Mouse (Mus musculus) MEL (cell line): ENCODE data around the gene Rasef. TPM values are rescaled to one million over a fixed set of nuclear protein-coding genes. Genes with fewer than 3 reads are reported as not detected.

Source experiments
- DNase-seq: peaks from one replicate; pipeline ENCODE4 v3.0.0; 2011; ENCODE audit warnings: low read depth, low spot score
- H3K27ac ChIP-seq: 2 replicates; pipeline ENCODE4 v1.5.1; 2012; ENCODE audit warnings: low read depth, mild to moderate bottlenecking, control low read depth, low read length, moderate library complexity; ENCODE audit not compliant: control insufficient read depth
- H3K27me3 ChIP-seq, 2 experiments: fragments of 150-350 bp in 1 of 2; sonication (generic) in 1 of 2; 2 replicates each; pipeline ENCODE4 v1.6.1; 2012; ENCODE audit warnings: low read length in 2 of 2, mild to moderate bottlenecking in 2 of 2, improper control_type of control experiment in 1 of 2, moderate library complexity in 1 of 2; ENCODE audit not compliant: insufficient read depth in 2 of 2, control insufficient read depth in 1 of 2
- H3K36me3 ChIP-seq, 2 experiments: 2 replicates each; pipeline ENCODE4 v1.6.1; 2012 to 2014; ENCODE audit warnings: low read length in 2 of 2, improper control_type of control experiment in 1 of 2, inconsistent platforms in 1 of 2, mild to moderate bottlenecking in 1 of 2; ENCODE audit not compliant: insufficient read depth in 2 of 2, control insufficient read depth in 1 of 2
- H3K4me1 ChIP-seq, 2 experiments: fragments of 150-350 bp in 1 of 2; sonication (generic) in 1 of 2; 2 replicates each; pipeline ENCODE4 v1.6.1; 2012; ENCODE audit warnings: low read length in 2 of 2, improper control_type of control experiment in 1 of 2, mild to moderate bottlenecking in 1 of 2; ENCODE audit not compliant: insufficient read depth in 2 of 2, control insufficient read depth in 1 of 2
- H3K4me3 ChIP-seq, 2 experiments: fragments of 150-350 bp in 1 of 2; sonication (generic) in 1 of 2; 2 replicates each; pipeline ENCODE4 v1.5.1; 2012; ENCODE audit warnings: low read depth in 2 of 2, low read length in 2 of 2, mild to moderate bottlenecking in 2 of 2, moderate library complexity in 2 of 2, control low read depth in 1 of 2, improper control_type of control experiment in 1 of 2; ENCODE audit not compliant: control insufficient read depth in 1 of 2, insufficient read depth in 1 of 2
- H3K79me2 ChIP-seq: 2 replicates; pipeline ENCODE4 v1.6.1; 2012; ENCODE audit warnings: mild to moderate bottlenecking, low read length, moderate library complexity; ENCODE audit not compliant: control insufficient read depth, poor library complexity, insufficient read depth
- H3K9ac ChIP-seq: 2 replicates; pipeline ENCODE4 v1.6.1; 2012; ENCODE audit warnings: low read depth, mild to moderate bottlenecking, control low read depth, low read length, moderate library complexity; ENCODE audit not compliant: control insufficient read depth, poor library complexity, severe bottlenecking
- H3K9me3 ChIP-seq: fragments of 150-350 bp; sonication (generic); replicated peaks from 2 replicates; pipeline ENCODE4 v1.6.1; 2012; ENCODE audit warnings: mild to moderate bottlenecking, low read length, improper control_type of control experiment, moderate library complexity; ENCODE audit not compliant: insufficient read depth
- JUND ChIP-seq: IDR thresholded peaks from 2 replicates; pipeline ENCODE4 v1.6.1; 2011; ENCODE audit warnings: low read depth, mild to moderate bottlenecking, improper control_type of control experiment, low read length
- MEF2A ChIP-seq: IDR thresholded peaks from 2 replicates; pipeline ENCODE4 v1.6.1; 2014; ENCODE audit warnings: low read depth, mild to moderate bottlenecking, inconsistent platforms, low read length, improper control_type of control experiment; ENCODE audit not compliant: poor library complexity, insufficient replicate concordance, severe bottlenecking; ENCODE audit errors: extremely low read depth
- NELFE ChIP-seq: IDR thresholded peaks from 2 replicates; pipeline ENCODE4 v1.6.1; 2011; ENCODE audit warnings: low read depth, low read length, improper control_type of control experiment
- POLR2AphosphoS2 ChIP-seq: IDR thresholded peaks from 2 replicates; pipeline ENCODE4 v1.6.1; 2011; ENCODE audit warnings: low read length, improper control_type of control experiment
- SIN3A ChIP-seq: IDR thresholded peaks from 2 replicates; pipeline ENCODE4 v1.6.1; 2012; ENCODE audit warnings: low read length, improper control_type of control experiment, inconsistent platforms
- TBP ChIP-seq: IDR thresholded peaks from 2 replicates; pipeline ENCODE4 v1.8.0; 2011; ENCODE audit warnings: low read depth, low read length, improper control_type of control experiment
- TCF12 ChIP-seq: IDR thresholded peaks from 2 replicates; pipeline ENCODE4 v1.6.1; 2014; ENCODE audit warnings: low read depth, mild to moderate bottlenecking, inconsistent platforms, low read length, improper control_type of control experiment, moderate library complexity
- USF1 ChIP-seq: IDR thresholded peaks from 2 replicates; pipeline ENCODE4 v1.6.1; 2014; ENCODE audit warnings: low read depth, mild to moderate bottlenecking, inconsistent platforms, low read length, improper control_type of control experiment, moderate library complexity
- USF2 ChIP-seq, 2 experiments: IDR thresholded peaks; 2 replicates each; pipeline ENCODE4 v1.6.1; 2011 to 2012; ENCODE audit warnings: improper control_type of control experiment in 2 of 2, low read length in 2 of 2, borderline replicate concordance in 1 of 2, inconsistent platforms in 1 of 2, low read depth in 1 of 2, mild to moderate bottlenecking in 1 of 2; ENCODE audit not compliant: insufficient read depth in 1 of 2
- ZKSCAN1 ChIP-seq: IDR thresholded peaks from 2 replicates; pipeline ENCODE4 v1.6.1; 2012; ENCODE audit warnings: low read depth, mild to moderate bottlenecking, inconsistent platforms, low read length, improper control_type of control experiment, moderate library complexity
- ZMIZ1 ChIP-seq: IDR thresholded peaks from 2 replicates; pipeline ENCODE4 v1.6.1; 2012; ENCODE audit warnings: low read depth, mild to moderate bottlenecking, inconsistent platforms, low read length, improper control_type of control experiment, moderate library complexity
- polyA plus RNA-seq, 2 experiments: library from polyadenylated mRNA; stranded (reverse) in 1 of 2; unstranded in 1 of 2; fragments of >175 nt in 1 of 2; fragments of >200 nt in 1 of 2; gene quantifications; 2 replicates each; pipeline versions ENCODE4 v1.2.1 to v1.2.4; 2012; ENCODE audit warnings: low replicate concordance in 2 of 2, low read depth in 1 of 2; ENCODE audit not compliant: insufficient read length in 2 of 2, insufficient read depth in 1 of 2, missing spikeins in 1 of 2
- total RNA-seq: library from RNA; depleted of rRNA; stranded (reverse); fragments of 300-350 nt; gene quantifications from 2 replicates; pipeline ENCODE4 v1.2.3, GENCODE M21; 2012; rRNA removed

Rasef gene
- not detected in 2 replicates for total RNA-seq
- not detected for polyA plus RNA-seq

GRCm38 (mm10) chr4:73790260-73791185, at the start of gene Rasef:
Gene Rasef (minus strand): TSS chr4:73790994.
- H3K79me2 ChIP-seq, result no peaks in the 10 kb centered on the region
- H3K27me3 ChIP-seq, result no peaks in the 10 kb centered on the region
- no peaks in the 10 kb centered on the region for H3K36me3 ChIP-seq
- DNase-seq, result no peak
- peak within 1 kb of the TSS in 1 of 2 experiments; percentile 59; a peak in 1 of 4 replicates for H3K4me3 ChIP-seq
- no peak for TF ChIP-seq USF1
- no peak for TF ChIP-seq ZMIZ1
- no peak for TF ChIP-seq ZKSCAN1
- TF ChIP-seq POLR2AphosphoS2, result no peak
- TF ChIP-seq NELFE, result no peak
- TF ChIP-seq MEF2A, result no peak
- TF ChIP-seq TCF12, result no peak
- no peak for TF ChIP-seq TBP
- TF ChIP-seq, all 39 proteins: peak for 0
- no peaks in the 10 kb centered on the region for H3K9me3 ChIP-seq
- H3K4me1 ChIP-seq, result peaks cover 0 to 3% of the 10 kb centered on the region in 2 experiments; a peak in 2 of 4 replicates
- no peak within 1 kb of the TSS for H3K27ac ChIP-seq
- H3K9ac ChIP-seq, result no peak within 1 kb of the TSS

DNA sequence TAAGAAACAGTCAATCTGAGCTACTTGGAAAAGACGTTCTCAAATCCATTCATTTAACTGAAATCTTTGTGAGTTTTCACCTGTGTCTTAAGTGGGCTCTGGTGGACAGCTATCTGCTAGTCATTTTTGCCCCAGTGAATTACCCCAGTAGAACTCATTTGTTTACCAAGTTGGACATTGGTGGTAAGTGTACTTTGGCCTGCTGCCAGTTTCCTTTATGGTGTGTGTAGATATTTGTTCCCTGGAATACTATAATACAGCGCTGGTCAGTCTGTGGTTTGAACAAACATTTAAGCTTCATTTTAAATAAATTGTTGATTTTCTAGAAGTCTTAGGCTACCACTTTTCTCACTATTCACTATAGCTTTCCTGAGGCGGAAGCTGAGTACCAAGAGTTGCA, 35.8 kb upstream of the Rasef start:
- Histone ChIP-seq H3K27ac (no peak overlapping the region), H3K27me3 (no peaks in the 10 kb centered on the region), H3K36me3 (no peaks in the 10 kb centered on the region), H3K4me3 (no peak overlapping the region), H3K9ac (no peak overlapping the region), H3K4me1 (no peaks in the 10 kb centered on the region), H3K79me2 (no peaks in the 10 kb centered on the region), H3K9me3 (no peaks in the 10 kb centered on the region)
- no peak for DNase-seq
- TF ChIP-seq USF2 (IDR thresholded peaks at IDR 0.05; ENCODE audit: borderline replicate concordance in 1 of 2, insufficient read depth in 1 of 2, low read depth in 1 of 2, low read length in 2 of 2) (no peak), SIN3A (no peak), MEF2A (no peak), JUND (no peak), POLR2AphosphoS2 (no peak), TCF12 (no peak)
